Mouse (Mus musculus): ENCODE results near the gene Rnf144b.
A peak's percentile ranks its signal among the peaks of the same experiment; 100 is the strongest.

Gene Rnf144b

GRCm38 (mm10) chr13:47273487-47273886, 151.0 kb downstream of the Rnf144b start:
- DNase-seq: no peak

- DNase-seq: no peak
These were observed 151.7 kb downstream of the Rnf144b start for GRCm38 (mm10) chr13:47274139-47274538.

GRCm38 (mm10) chr13:47277000-47277823, 154.8 kb downstream of the Rnf144b start:
- peak in 1 of 2 experiments; percentile 1 for DNase-seq

GRCm38 (mm10) chr13:47277824-47278290, 155.4 kb downstream of the Rnf144b start:
- DNase-seq: no peak

- no peak for DNase-seq
These were observed 159.8 kb downstream of the Rnf144b start for GRCm38 (mm10) chr13:47282221-47282620.

GRCm38 (mm10) chr13:47288449-47288848, 166.0 kb downstream of the Rnf144b start:
- peak; percentile 27 to 71 for DNase-seq

GRCm38 (mm10) chr13:47296465-47296864, 174.0 kb downstream of the Rnf144b start:
- no peak for DNase-seq

Measured in kidney, adult 8-10 months (tissue).